Mouse (Mus musculus) cerebellum, adult 11 months (tissue): ENCODE data around the gene Defb20.

Source experiments
- DNase-seq: peaks from one replicate; pipeline ENCODE4 v3.0.0; 2022

Defb20 gene

GRCm38 (mm10) chr2:152500204-152500862 lies 23.5 kb downstream of the Defb20 start:
- no peak for DNase-seq

- DNase-seq: no peak
These were observed 24.0 kb downstream of the Defb20 start for GRCm38 (mm10) chr2:152500863-152501229.

GRCm38 (mm10) chr2:152503950-152504349 lies 27.1 kb downstream of the Defb20 start:
- DNase-seq: no peak

- no peak for DNase-seq
These were observed 34.7 kb downstream of the Defb20 start, which contains the start of gene Defb26 for GRCm38 (mm10) chr2:152511592-152511991. Defb26 (minus strand) TSS chr2:152511692.

GRCm38 (mm10) chr2:152516084-152516483 lies 39.2 kb downstream of the Defb20 start:
- no peak for DNase-seq

GRCm38 (mm10) chr2:152517981-152518380 lies 41.1 kb downstream of the Defb20 start, which contains the start of gene Defb28:
Defb28 (plus strand) TSS chr2:152518255.
- no peak for DNase-seq
